Mouse (Mus musculus) midbrain, embryonic 11.5 days (tissue): Measurements from ENCODE around the gene 1700001J03Rik. TPM values are rescaled to one million over a fixed set of nuclear protein-coding genes. Genes with fewer than 3 reads are reported as not detected.
"Not testable (repeated sequence)": the region's sequence is repeated elsewhere in the genome, so short reads cannot be mapped to it uniquely, and the experiment has no call there.

ENCODE experiments used
- ATAC-seq: fragments of 200-750 bp; cut with Nextera tagmentation; 2 replicates; pipeline ENCODE4 v1.8.0; 2017; ENCODE audit warnings: moderate TSS enrichment, moderate library complexity; ENCODE audit not compliant: low FRiP score
- DNase-seq: peaks from one replicate; pipeline ENCODE4 v3.0.0; 2015; ENCODE audit warnings: low spot score; ENCODE audit errors: missing footprints
- H3K27ac ChIP-seq: fragments of 300-500 bp; sonication (generic); 2 replicates; pipeline ENCODE4 v1.5.1; 2014; ENCODE audit warnings: low read depth, low read length
- H3K27me3 ChIP-seq: fragments of 300-500 bp; sonication (generic); 2 replicates; pipeline ENCODE4 v1.6.1; 2014; ENCODE audit warnings: mild to moderate bottlenecking, low read length, moderate library complexity, mixed read lengths; ENCODE audit not compliant: control insufficient read depth, insufficient read depth
- H3K36me3 ChIP-seq: fragments of 300-500 bp; sonication (generic); 2 replicates; pipeline ENCODE4 v1.6.1; 2014; ENCODE audit warnings: mild to moderate bottlenecking, low read length, moderate library complexity, mixed read lengths; ENCODE audit not compliant: control insufficient read depth, insufficient read depth
- H3K4me1 ChIP-seq: fragments of 300-500 bp; sonication (generic); 2 replicates; pipeline ENCODE4 v1.6.1; 2014; ENCODE audit warnings: low read length; ENCODE audit not compliant: control insufficient read depth, insufficient read depth
- H3K4me2 ChIP-seq: fragments of 300-500 bp; sonication (generic); 2 replicates; pipeline ENCODE4 v1.6.1; 2014; ENCODE audit warnings: mild to moderate bottlenecking, moderate library complexity
- H3K4me3 ChIP-seq: fragments of 300-500 bp; sonication (generic); 2 replicates; pipeline ENCODE4 v1.5.1; 2014; ENCODE audit warnings: low read depth, low read length
- H3K9ac ChIP-seq: fragments of 300-500 bp; sonication (generic); 2 replicates; pipeline ENCODE4 v1.6.1; 2014; ENCODE audit warnings: low read length
- H3K9me3 ChIP-seq: fragments of 300-500 bp; sonication (generic); 2 replicates; pipeline ENCODE4 v1.6.1; 2016; ENCODE audit warnings: low read length; ENCODE audit not compliant: control insufficient read depth
- WGBS: fragments of 180-500 bp; shearing (Covaris S2); extraction: QIAGEN DNeasy Blood & Tissue Kit; methylation state at CpG from one replicate; pipeline ENCODE4 v1.1.7; 2014; 5-methylcytosine and 5-hydroxymethylcytosine counted together
- polyA plus RNA-seq: library from polyadenylated mRNA; unstranded; fragments of >200 nt; fragmentation: Nextera tagmentation; extraction: Ambion mirVana; gene quantifications from 2 replicates; pipeline ENCODE4 v1.2.1, GENCODE M21; 2014

The 1700001J03Rik gene
- polyA plus RNA-seq, 1 experiment from 2014 or later: not detected

DNA sequence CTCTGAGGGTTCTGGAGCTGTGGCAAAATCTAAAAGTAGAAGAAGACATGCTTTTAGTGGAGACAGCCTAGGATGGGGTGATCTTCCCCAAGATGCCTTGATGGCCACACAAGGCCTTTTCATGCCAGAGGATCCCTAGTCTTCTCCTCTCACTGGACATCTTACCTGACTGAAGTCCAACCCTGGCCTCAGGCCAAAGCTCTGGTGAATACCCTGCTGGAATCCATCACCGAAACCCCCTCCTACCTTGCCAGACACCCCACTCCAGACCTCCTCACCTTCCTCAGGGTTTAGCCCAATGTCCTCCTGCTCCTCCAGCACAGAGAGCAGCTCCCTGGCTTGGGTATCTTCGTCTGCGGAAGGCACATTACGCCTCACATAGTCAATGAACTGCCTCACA lies 26.8 kb downstream of the 1700001J03Rik start:
- H3K36me3 ChIP-seq, H3K27me3 ChIP-seq, DNase-seq, H3K27ac ChIP-seq, H3K4me1 ChIP-seq, ATAC-seq, H3K9me3 ChIP-seq, H3K4me3 ChIP-seq, H3K9ac ChIP-seq, H3K4me2 ChIP-seq: not testable (repeated sequence)
- 90% methylated on average over 4 of the region's 4 CpGs for WGBS

DNA sequence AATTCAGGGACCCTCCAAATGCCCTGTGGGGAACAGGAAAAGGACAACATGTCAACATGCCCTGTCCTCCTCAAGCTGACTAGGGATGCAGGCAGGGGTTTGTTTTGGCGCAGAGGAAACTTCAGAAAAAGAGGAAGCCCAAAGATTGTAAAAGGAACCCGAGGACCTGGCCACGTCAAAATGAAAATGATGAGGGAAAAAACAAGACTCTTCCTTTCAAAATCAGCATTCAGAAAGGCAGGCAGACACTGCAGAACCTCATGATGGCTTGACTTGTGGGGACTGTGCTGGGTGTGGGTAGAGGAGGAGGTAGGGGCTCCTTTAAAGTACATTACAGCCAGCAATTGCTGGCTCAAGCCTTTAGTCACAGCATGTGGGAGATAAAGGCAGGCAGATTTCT lies 34.6 kb downstream of the 1700001J03Rik start:
- H3K36me3 ChIP-seq: no peaks in the 10 kb centered on the region
- H3K9me3 ChIP-seq: peaks cover 4% of the 10 kb centered on the region; the same call in 1 of the 2 replicates
- H3K27me3 ChIP-seq: no peaks in the 10 kb centered on the region
- no peaks in the 10 kb centered on the region for H3K4me1 ChIP-seq
- 81% methylated on average over 3 of the region's 3 CpGs for WGBS
- no peak for ATAC-seq
- no peak for DNase-seq
- no peak overlapping the region for H3K9ac ChIP-seq
- H3K4me2 ChIP-seq: no peak overlapping the region
- H3K4me3 ChIP-seq: no peak overlapping the region
- no peak overlapping the region for H3K27ac ChIP-seq

DNA sequence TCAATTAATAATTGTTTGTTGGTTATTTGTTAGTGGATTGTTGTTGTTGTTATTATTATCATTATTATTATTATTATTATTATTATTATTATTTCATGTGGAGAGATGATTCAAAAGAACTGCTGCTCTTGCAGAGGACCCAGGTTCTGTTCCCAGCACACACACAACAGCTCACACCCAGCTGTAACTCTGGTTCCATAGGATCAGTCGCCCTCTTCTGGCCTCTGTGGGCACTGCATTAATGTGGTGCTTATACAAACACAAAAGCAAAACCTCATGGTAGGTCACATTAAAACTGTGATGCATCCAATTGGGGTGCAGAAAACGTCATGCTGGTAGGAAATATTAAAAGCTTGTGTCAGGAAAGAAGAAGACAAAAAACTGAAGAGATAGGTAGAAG lies 37.2 kb downstream of the 1700001J03Rik start:
- no peak overlapping the region for H3K4me2 ChIP-seq
- H3K27me3 ChIP-seq: no peaks in the 10 kb centered on the region
- peaks cover 4% of the 10 kb centered on the region; the same call in 1 of the 2 replicates for H3K9me3 ChIP-seq
- WGBS: 41% methylated on average over 2 of the region's 2 CpGs
- H3K9ac ChIP-seq: no peak overlapping the region
- peak; percentile 88 for DNase-seq
- H3K36me3 ChIP-seq: no peaks in the 10 kb centered on the region
- no peak overlapping the region for H3K4me3 ChIP-seq
- no peak for ATAC-seq
- no peaks in the 10 kb centered on the region for H3K4me1 ChIP-seq
- H3K27ac ChIP-seq: no peak overlapping the region

Other genes with a start within 250 kb of the 1700001J03Rik start
- gene Cyp3a25, start 175.7 kb downstream of the 1700001J03Rik start, polyA plus RNA-seq: not detected in 2 replicates
- not detected in 2 replicates for gene Cyp3a59, start 106.0 kb downstream of the 1700001J03Rik start, polyA plus RNA-seq
- not detected in 2 replicates for gene Gm5565, start 24.8 kb downstream of the 1700001J03Rik start, polyA plus RNA-seq
- gene Gm6309, start 14.6 kb downstream of the 1700001J03Rik start, polyA plus RNA-seq: not detected in 2 replicates
- gene Rnf6, start 36.3 kb upstream of the 1700001J03Rik start, polyA plus RNA-seq: 21.9 and 24.2 TPM in 2 replicates
- 39.2 and 40.8 TPM in 2 replicates for gene Cdk8, start 45.9 kb upstream of the 1700001J03Rik start, polyA plus RNA-seq
- 6.3 and 6.4 TPM in 2 replicates for gene Wasf3, start 199.7 kb upstream of the 1700001J03Rik start, polyA plus RNA-seq